Mouse (Mus musculus) bone marrow, adult 2 months (tissue): Measurements from ENCODE around the gene Gne. TPM values are rescaled to one million over a fixed set of nuclear protein-coding genes. Genes with fewer than 3 reads are reported as not detected.

Experiments
- H3K27ac ChIP-seq: fragments of 200-500 bp; 2 replicates; pipeline ENCODE4 v1.5.1; 2012; ENCODE audit warnings: low read depth, mild to moderate bottlenecking, control low read depth, inconsistent platforms, low read length; ENCODE audit not compliant: control insufficient read depth, poor library complexity, insufficient read depth
- H3K4me1 ChIP-seq: fragments of 200-500 bp; 2 replicates; pipeline ENCODE4 v1.6.1; 2011; ENCODE audit warnings: low read length; ENCODE audit not compliant: control insufficient read depth, insufficient read depth
- H3K4me3 ChIP-seq: fragments of 200-500 bp; replicated peaks from 2 replicates; pipeline ENCODE3; 2011; ENCODE audit warnings: mild to moderate bottlenecking, low read depth, low read length, control low read depth; ENCODE audit not compliant: control insufficient read depth
- CTCF ChIP-seq: fragments of 200-500 bp; IDR thresholded peaks from 2 replicates; pipeline ENCODE4 v1.5.1; 2011; ENCODE audit warnings: low read length, control low read depth; ENCODE audit not compliant: control insufficient read depth, insufficient read depth
- POLR2A ChIP-seq: fragments of 200-500 bp; IDR thresholded peaks from 2 replicates; pipeline ENCODE4 v1.6.1; 2011; ENCODE audit warnings: low read depth, mild to moderate bottlenecking, control low read depth, low read length, borderline replicate concordance; ENCODE audit not compliant: control insufficient read depth
- WGBS: fragments of 180-500 bp; shearing (Covaris S2); methylation state at CpG from one replicate; pipeline ENCODE4 v1.1.7; 2018; 5-methylcytosine and 5-hydroxymethylcytosine counted together
- polyA plus RNA-seq: library from polyadenylated mRNA; stranded (reverse); fragments of >200 nt; gene quantifications from 2 replicates; pipeline ENCODE4 v1.2.4, GENCODE M21; 2011; ENCODE audit warnings: low replicate concordance; ENCODE audit not compliant: missing spikeins, insufficient read depth, insufficient read length

The Gne gene
- polyA plus RNA-seq, 1 experiment = 13.6 TPM

- H3K4me3 ChIP-seq = no peak overlapping the region
- H3K27ac ChIP-seq = no peak overlapping the region
- TF ChIP-seq CTCF (no peak), POLR2A (no peak)
- H3K4me1 ChIP-seq = no peaks in the 10 kb centered on the region; the same call in 1 of the 2 replicates
- 78% methylated on average over 13 of the region's 13 CpGs for WGBS
Measured at GRCm38 (mm10) chr4:44084602-44085325, 787 bp upstream of the Gne start.

- H3K4me1 ChIP-seq = no peaks in the 10 kb centered on the region; the same call in 1 of the 2 replicates
- no peak for TF ChIP-seq CTCF
- no peak for TF ChIP-seq POLR2A
- H3K27ac ChIP-seq = no peak overlapping the region
- WGBS = 78% methylated on average over 7 of the region's 7 CpGs
- H3K4me3 ChIP-seq = no peak overlapping the region
Measured at GRCm38 (mm10) chr4:44078358-44078933, 5.5 kb downstream of the Gne start.

GRCm38 (mm10) chr4:44074422-44074821 lies 9.6 kb downstream of the Gne start:
- no peak overlapping the region for H3K27ac ChIP-seq

GRCm38 (mm10) chr4:44073799-44074198 lies 10.2 kb downstream of the Gne start:
- peaks cover 3% of the 10 kb centered on the region; the same call in 1 of the 2 replicates for H3K4me1 ChIP-seq
- TF ChIP-seq CTCF = no peak
- no peak for TF ChIP-seq POLR2A
- H3K27ac ChIP-seq = peak overlapping the region; percentile 58; the same call in 1 of the 2 replicates
- WGBS = 68% methylated on average over 3 of the region's 3 CpGs
- no peak overlapping the region for H3K4me3 ChIP-seq

More at GRCm38 (mm10) chr4:44074422-44074821, 9.6 kb downstream of the Gne start:
- peaks cover 3% of the 10 kb centered on the region; the same call in 1 of the 2 replicates for H3K4me1 ChIP-seq
- WGBS = 51% methylated on average over 4 of the region's 4 CpGs
- TF ChIP-seq CTCF (no peak), POLR2A (no peak)
- H3K4me3 ChIP-seq = no peak overlapping the region

- 8% methylated on average over 9 of the region's 9 CpGs for WGBS
- Histone ChIP-seq H3K4me3 (peak overlapping the region; percentile 93), H3K4me1 (peaks cover 4% of the 10 kb centered on the region; the same call in 1 of the 2 replicates), H3K27ac (peak overlapping the region; percentile 94)
- no peak for TF ChIP-seq CTCF
- no peak for TF ChIP-seq POLR2A
Measured at GRCm38 (mm10) chr4:44072873-44073441, 11.0 kb downstream of the Gne start.

- H3K4me1 ChIP-seq = peaks cover 4% of the 10 kb centered on the region; the same call in 1 of the 2 replicates
- TF ChIP-seq CTCF (no peak), POLR2A (peak; percentile 62; the same call in 1 of the 2 replicates)
- peak overlapping the region; percentile 94 for H3K27ac ChIP-seq
- under 1% methylated on average over 70 of the region's 70 CpGs for WGBS
- peak overlapping the region; percentile 93 for H3K4me3 ChIP-seq
Measured at GRCm38 (mm10) chr4:44072146-44072872, 11.7 kb downstream of the Gne start.

- Histone ChIP-seq H3K4me3 (peak overlapping the region; percentile 93), H3K27ac (peak overlapping the region; percentile 94), H3K4me1 (peaks cover 4% of the 10 kb centered on the region; the same call in 1 of the 2 replicates)
- TF ChIP-seq POLR2A (no peak), CTCF (no peak)
- under 1% methylated on average over 11 of the region's 11 CpGs for WGBS
Measured at GRCm38 (mm10) chr4:44071741-44072145, 12.2 kb downstream of the Gne start.
